Mouse (Mus musculus): ENCODE results near the gene Icam5.
"Not testable (repeated sequence)": the region's sequence is repeated elsewhere in the genome, so short reads cannot be mapped to it uniquely, and the experiment has no call there.

Gene Icam5

DNA sequence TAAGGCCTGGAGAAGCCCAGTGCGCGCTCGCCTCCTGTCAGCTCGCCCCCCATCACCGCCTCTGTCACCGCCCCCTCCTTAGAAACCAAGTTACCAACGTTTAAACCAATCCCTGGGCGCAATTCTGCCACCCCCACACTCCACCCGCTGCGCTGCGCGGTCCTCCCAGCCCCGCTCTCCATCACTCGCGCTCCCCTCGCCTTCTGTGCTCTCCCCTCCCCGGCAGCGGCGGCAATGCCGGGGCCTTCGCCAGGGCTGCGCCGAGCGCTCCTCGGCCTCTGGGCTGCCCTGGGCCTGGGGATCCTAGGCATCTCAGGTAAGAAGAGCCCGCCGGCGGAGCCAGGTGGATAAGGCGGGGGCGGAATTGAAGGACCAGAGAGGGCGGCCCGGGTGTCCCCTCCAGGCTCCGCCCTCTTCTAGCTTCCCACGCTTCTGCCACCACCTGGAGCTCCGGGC lies at the start of gene Icam5:
Icam5 (plus strand) TSS at position 178 of the 456 bp plus-strand sequence.
- no peak for DNase-seq (ENCODE audit: low spot score in 2 of 2)

DNA sequence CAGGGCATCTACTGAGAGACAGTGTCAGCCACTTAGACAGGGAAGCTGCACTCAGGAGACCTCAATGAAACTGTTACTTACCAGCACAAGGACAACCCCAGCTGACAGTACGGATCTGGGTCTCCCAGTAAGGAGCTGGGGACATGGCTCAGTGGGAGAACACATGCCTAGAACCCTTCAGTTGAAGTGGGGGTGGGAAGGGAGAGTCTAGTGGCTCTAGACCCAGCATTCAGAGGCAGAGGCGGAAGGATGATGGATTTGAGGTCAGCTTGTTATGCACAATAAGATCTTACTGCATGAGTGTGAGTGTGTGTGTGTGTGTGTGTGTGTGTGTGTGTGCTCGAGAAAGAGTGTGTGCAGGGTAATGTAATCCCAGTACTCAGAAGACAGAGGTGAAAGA lies 49.7 kb upstream of the Icam5 start:
- DNase-seq (ENCODE audit: low spot score in 2 of 2): no peak

DNA sequence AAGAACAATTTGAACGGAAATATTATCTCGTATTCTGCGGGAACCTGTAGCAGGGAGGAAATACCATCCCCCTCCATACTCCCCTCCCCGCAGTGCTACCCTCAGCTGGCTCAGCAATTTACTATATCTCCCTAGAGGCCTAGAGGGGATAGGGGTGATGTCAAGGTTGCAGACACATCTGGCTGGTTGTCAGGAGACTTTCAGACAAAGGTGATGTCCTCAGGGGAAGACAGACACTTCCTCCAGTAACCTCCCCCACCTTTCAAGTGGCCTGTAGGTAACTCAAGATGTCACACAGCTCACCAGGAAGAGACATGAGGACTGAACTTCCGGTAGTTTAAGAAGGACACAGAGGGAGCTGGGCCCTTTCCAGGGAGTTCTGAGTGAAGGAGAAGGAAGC lies 48.7 kb upstream of the Icam5 start:
- DNase-seq (ENCODE audit: low spot score in 2 of 2): peak in 1 of 2 experiments; percentile 27

DNA sequence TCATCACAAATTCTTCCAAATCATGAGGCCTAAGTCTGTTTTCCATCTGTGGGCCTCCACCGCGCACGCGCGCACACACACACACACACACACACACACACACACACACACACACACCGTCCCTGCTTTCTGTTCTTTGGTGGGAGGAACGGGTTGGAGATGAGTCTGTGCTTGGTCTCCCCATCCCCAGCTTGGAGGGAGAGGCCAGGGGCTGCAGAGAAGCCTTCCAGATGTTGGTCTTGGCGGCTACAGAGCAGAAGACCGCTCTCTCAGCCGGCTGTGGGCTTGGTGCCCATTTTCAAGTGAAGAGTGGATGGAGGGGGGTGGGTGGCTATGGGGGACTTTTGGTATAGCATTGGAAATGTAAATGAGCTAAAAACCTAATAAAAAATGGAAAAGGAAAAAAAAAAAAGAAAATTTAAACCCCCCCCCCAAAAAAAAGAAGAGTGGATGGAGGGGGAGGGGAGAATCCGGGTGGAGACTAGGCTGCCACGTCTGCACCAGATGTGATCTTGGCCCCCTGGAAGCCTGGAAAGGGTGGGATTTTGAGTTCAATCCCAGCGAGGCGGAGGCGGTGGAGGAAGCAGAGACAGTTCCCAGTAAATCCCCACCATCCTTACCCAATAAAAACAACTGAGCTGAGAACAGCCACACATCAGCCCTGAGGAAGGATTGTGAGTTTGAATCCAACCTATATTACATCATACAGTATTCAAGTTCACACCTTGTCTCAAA lies 44.8 kb upstream of the Icam5 start:
- no peak for DNase-seq (ENCODE audit: low spot score in 2 of 2)

DNA sequence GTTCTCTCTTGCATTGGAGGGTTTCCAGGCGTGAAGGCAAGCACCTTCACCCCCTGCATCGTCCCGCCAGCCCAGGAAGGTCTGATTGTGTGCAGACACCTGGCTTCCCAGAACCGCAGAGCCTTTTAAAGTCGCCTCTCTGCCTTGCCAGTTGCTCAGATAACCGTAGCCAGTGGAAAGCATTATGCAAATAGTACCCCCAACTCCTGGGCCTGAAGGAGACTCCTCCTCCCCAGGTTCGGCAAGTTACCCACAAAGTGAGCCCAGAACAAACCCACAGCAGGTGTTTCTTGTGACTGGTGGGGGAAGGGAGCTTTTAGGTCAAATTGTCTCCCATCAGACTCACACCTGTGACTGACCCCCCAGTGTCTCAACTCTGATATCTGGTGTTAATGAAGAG lies 43.9 kb upstream of the Icam5 start:
- no peak for DNase-seq (ENCODE audit: low spot score in 2 of 2)

DNA sequence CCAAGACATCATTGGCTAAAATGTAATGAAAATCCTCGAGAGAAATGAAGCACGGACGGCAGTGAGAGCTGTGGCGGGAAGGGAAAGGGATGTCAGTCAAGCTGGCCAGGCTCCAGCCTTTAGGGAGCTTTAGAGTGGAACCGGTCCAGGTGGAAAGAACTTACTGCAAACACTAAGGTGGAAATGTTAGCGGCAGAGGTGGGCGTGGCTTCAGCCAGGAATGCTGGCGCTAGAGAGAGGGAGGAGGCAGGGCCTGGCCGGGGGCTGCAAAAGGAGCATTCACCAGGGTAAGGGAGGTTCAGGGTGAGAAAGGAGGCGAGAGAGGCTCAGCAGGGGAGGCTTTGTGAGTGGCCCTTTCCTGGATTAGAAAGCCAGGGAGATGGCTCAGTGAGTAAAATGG lies 41.0 kb upstream of the Icam5 start:
- DNase-seq (ENCODE audit: low spot score in 2 of 2): no peak

DNA sequence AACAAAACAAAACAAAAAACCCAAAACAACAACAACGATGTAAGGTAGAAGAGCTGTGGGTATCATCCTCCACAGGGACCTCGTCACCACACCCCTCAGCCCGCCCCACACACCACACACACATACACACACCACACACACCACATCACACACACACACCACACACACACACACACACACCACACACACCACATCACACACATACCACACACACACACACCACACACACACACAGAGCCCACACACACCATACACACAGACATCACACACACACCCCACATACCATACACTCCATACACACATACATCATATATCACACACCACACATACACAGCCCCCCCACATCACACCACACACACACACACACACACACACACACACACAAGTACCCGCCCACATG lies 40.3 kb upstream of the Icam5 start:
- DNase-seq (ENCODE audit: low spot score in 2 of 2): no peak

DNA sequence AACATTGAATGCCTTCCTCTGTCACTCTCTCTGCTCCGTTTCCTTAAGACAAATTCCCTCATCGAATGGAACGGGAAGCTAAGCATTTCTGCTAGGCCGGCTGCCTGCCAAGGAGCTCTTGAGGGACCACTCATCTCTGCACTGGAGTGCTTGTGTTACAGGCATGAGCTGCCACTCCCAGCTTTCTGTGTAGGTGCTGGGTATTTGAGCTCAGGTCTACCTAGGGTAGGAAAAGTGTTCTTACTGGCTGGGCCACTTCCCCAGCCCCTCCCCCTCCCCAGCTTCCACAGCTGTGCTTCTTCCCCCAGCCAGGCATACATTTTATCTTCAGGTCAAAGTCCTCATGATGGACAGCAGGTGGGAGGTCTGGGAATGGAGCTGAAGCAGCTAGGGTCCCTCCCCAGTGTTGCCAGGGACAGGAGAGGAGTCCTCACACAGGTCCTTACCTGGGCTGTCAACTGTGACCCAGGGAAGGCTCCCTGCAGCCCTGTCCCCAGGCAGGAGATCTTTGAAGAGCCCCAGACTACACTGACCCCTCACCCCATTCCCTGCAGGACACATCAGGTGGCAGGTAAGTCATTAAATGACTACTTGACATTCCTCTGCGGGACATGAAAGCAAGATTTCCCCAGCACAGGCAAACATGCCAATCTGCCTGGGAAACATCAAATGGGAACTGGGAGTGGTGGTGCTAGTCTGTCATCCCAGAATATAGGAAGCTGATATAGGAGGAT lies 38.5 kb upstream of the Icam5 start:
- no peak for DNase-seq (ENCODE audit: low spot score in 2 of 2)

DNA sequence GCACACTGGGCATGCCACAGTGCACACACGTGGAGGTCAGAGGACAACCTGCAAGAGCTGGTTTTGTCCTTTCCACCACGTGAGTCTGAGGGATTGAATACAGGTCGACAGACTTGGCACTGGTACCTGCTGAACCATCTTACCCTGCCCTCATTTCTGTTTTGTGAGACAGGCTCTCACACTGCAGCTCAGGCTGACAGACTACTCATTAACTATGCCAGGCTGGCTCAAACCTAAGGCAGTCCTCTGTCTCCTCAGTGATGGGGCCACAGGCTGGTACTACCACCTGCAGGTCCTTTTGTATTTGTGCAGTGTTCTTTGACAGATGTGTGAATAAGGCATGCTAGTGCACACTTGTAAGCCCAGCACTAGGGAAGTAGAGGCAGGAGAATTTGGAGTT lies 36.8 kb upstream of the Icam5 start:
- DNase-seq (ENCODE audit: low spot score in 2 of 2): no peak

DNA sequence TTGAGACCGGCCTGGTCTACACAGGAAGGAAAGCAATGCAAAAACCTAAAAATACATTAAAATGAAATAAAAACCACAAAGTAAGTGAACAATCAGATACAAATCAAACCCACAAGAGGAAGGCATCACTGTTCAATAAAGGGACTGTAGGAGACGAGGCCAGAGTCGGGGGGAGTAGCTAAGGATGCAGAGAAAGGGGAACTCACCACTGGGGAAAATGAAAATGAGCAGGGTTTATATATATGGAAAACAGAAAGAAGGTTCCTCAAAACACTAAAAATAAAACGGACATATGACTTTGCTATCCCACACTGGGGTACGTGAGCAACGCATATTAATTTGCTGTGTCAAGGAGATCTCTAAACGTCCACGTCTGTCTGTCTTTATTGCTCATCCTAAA lies 34.8 kb upstream of the Icam5 start:
- DNase-seq (ENCODE audit: low spot score in 2 of 2): no peak

DNA sequence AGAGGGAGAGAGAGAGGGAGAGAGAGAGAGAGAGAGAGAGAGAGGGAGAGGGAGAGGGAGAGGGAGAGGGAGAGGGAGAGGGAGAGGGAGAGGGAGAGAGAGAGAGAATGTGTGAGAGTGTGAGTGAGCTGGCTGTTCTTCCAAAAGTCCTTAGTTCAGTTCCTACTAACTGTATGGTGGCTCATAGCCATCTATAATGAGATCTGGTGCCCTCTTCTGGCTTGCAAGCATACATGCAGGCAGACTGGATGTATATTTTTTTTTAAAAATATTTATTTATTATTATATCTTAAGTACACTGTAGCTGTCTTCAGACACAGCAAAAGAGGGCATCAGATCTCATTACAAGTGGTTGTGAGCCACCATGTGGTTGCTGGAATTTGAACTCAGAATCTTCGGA lies 33.5 kb upstream of the Icam5 start:
- DNase-seq (ENCODE audit: low spot score in 2 of 2): not testable (repeated sequence)

DNA sequence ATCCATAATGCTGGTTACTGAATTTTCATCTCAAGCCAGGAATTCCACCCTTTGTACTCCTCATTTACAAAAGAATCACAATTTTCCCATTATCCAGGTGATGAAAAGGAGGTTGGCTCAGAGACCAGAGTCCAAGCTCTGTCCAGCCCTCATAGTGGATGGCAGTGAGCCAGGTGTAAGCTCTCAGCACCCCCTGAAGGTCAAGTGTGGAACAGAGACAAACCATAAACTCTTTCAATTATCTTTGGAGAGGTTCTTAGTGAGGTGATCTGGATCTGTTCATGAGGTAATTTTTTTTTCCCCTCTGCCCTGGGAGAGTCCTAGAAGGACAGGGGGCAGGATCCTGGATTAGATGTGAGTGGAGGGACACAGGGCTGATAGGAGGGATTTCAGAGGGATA lies 31.1 kb upstream of the Icam5 start:
- DNase-seq (ENCODE audit: low spot score in 2 of 2): no peak

DNA sequence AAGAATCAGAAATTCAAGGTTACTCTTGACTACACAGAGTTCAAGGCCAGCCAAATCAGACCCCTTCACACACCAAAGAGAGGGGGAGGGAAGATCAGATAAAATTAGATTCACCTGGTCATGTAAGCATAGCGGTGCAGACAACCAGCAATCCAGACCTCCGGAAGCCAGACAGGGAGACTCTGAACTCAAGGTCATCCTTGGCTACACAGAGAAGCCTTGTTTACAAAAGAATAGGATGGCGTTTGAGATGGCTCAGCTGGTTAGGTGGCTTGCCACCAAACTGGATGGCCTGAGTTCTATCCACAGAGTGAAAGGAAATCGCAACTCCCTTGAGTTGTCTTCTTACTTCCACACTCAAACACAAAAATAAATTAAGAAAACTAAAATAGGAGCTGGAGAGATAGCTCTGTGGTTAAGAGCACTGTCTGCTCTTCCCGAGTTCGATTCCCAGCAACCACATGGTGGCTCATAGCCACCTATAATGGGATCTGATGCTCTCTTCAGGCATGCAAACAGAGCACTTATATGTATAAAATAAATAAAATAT lies 30.1 kb upstream of the Icam5 start:
- no peak for DNase-seq (ENCODE audit: low spot score in 2 of 2)

DNA sequence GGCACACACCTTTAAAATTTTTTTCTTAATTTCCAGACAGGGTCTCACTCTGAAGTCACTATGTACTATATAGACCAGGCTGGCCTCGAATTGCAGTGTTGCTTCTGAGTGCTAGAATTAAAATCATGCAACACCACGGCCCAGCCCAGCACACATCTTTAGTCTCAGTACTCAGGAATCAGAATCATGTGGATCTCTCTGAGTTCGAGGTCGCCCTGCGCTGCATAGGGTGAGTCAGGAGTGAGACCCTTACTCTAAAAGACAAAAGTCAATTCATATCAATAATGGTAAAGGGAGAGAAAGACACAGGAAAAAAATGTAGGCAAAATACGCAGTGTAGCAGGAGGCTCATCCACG lies 29.6 kb upstream of the Icam5 start:
- DNase-seq (ENCODE audit: low spot score in 2 of 2): no peak

DNA sequence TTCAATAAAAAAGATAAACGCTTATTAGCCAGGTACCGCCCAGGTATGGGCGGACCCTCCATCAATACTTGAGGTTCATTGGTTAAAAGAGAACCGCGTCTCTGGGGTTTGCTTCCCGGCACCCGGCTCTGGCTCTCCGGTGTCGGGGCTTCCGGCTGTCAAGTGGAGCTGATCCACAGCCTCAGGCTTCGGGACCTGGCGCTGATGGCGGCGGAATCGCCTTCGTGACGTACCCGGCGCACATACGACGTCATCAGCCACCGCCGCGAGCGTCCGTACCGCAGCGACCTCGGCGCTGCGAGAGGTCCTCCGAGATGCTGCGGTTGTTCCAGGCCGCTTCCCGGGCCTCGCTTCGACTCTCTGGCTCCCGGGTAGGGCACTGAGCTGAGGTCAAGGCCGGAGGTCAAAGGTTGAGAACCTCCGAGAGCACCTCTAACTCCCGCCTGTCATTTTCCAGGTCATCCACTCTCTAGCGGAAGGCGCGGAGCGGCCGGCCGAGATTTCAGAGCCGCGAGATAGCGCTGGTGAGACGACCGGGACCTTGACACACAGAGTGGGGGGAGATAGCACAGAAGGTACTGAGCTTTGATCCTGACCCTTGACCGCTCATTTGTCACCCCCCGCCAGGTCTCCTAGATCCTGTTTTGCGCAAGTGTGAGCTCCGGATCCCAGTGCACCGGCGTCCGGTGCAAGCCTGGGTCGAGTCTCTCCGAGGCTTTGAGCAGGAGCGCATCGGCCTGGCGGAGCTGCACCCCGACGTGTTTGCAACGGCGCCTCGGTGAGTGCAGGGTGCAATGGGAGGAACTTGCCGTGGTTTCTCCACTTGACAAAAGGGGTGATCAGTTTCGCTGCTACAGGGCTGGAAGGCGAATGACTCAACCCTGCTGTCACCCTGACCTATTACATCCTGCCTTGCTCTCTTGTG lies 29.0 kb upstream of the Icam5 start, which contains the start of gene Mrpl4:
Mrpl4 (plus strand) TSS at position 112 of the 925 bp plus-strand sequence.
- peak; percentile 69 to 83 for DNase-seq (ENCODE audit: low spot score in 2 of 2)

DNA sequence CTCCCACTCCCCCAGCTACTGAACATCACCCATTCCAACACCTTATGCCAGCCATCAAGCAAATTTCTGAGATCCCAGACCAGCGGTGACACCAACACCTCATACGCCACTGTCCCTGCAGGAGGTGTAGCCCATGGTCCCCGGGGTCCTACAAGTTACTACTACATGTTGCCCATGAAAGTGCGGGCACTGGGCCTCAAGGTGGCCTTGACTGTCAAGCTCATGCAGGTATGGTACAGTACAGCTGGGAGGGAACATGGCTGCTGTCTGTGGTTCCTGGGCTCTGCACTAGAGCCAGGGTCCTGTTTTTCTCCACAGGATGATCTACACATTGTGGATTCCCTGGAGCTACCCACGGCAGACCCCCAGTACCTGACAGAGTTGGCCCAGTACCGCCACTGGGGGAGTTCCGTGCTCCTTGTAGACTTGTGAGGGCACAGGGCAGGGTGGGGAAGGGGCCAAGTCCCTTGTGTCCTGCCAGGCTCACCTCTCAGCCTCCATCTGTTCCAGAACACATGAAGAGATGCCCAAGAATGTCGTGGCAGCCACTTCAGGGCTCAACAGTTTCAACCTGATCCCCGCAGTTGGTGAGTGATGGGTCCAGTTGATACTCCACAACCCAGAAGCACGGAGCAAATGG lies 24.4 kb upstream of the Icam5 start:
- DNase-seq (ENCODE audit: low spot score in 2 of 2): no peak

DNA sequence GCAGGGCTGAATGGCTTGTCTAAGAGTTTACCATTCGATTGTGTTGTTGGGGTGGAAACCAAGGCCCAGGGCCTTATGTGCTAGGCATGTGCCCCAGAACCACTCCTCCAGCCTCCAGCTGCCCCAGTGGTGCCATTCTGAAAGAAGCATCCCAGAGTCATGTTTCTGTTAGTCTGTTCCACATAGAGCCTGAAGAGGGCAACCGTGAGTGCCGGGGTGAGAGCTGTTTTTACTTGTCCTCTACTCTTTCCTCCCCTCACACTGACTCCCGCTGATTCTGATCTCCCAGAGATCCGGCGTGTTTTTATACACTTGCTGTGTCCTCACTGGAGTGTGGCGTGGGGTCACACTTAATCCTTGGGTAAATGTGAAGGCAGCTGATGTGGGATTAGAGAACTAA lies 23.9 kb upstream of the Icam5 start:
- DNase-seq (ENCODE audit: low spot score in 2 of 2): no peak

DNA sequence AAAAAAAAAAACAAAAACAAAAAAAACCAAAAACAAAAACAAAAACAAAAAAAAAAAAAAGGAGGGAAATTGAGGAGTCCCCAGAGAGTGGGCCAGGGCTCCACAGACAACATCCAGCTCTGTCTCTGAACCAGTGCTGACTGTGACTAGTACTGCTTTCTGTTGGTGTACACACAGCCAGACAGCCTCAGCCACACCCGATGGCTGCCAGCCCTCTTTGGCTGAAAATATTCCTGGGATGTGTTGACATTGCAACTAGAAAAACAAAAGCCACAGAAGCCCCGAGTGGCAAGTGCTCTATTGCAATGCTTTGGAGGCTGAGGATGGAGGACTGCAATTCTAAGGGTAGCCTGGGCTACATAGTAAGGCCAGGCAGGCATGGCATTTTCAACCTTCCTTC lies 21.5 kb upstream of the Icam5 start:
- DNase-seq (ENCODE audit: low spot score in 2 of 2): no peak

DNA sequence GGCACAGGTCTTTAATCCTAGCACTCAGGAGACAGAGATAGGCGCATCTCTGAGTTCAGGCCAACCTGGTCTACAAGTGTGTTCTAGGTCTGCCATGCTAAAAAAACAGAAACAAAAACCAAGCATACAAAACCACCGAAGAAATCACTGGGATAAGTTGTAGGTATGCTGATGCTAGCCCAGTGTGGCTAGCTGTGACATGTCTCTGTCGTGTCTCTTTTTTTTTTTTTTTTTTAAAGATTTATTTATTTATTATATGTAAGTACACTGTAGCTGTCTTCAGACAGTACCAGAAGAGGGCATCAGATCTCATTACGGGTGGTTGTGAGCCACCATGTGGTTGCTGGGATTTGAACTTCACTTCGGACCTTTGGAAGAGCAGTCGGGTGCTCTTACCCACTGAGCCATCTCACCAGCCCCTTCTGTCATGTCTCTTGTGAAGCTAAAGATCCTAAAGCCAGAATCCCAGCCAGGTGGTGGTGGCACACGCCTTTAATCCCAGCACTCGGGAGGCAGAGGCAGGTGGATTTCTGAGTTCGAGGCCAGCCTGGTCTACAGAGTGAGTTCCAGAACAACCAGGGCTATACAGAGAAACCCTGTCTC lies 20.8 kb upstream of the Icam5 start:
- not testable (repeated sequence) for DNase-seq (ENCODE audit: low spot score in 2 of 2)

DNA sequence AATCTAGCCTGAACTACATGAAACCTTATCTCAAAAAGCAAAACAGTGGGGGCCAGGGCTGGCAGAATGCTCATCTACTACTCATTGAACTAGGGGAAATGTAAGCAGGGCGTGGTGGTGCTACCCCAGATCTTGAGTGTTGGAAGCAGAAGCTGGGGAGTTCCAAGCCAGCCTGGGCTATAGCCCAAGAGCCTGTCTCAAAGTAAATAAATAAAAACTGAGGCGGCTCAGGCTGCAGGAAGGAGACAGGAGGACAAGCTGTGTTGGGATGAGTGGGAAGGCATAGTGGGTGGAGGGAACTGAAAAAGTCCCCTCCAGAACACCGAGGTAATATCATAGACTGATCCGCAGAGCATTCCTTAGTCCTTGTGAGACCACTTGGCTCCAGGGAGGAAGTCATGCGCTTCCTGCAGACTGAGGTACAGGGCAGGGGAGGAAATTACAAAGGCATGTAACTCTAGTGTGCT lies 20.0 kb upstream of the Icam5 start:
- no peak for DNase-seq (ENCODE audit: low spot score in 2 of 2)

DNA sequence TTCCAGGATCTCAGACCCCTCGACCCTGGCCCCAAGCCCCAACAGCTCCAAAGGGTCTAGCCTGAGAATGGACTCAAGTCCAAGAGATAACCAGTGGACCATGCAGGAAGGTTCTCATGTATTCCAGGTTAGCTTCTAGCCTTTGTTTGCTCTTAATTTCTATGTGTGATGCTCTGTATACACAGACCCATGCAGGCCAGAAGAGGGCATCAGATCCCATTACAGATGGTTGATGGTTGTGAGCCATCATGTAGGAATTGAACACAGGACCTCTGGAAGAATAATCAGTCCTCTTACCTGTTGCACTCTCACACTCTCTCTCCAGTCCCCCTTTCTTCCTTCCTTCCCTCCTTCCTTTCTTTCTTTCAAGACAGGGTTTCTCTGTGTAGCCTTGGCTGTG lies 19.5 kb upstream of the Icam5 start:
- no peak for DNase-seq (ENCODE audit: low spot score in 2 of 2)
